Mouse (Mus musculus): Measurements from ENCODE around the gene Ndel1.
A peak's percentile ranks its signal among the peaks of the same experiment; 100 is the strongest.

DNA sequence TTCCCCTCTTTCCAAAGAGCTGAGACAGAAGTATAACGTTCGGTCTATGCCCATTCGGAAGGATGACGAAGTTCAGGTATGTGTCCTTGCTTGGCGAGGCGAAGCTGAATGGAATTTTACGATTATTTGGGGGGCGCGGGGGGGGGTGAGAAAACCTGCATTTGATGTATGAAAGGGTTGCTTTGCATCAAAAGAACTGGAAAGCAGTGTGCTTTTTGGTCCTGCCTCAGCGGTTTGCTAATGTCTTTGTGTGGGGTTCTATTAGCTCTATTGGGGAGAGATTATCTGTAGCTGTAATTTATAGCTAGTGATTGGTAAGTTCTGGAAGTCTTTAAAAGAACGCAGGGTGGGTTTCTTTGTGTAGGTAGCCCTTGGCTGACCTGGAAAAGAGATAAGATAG lies 30.7 kb upstream of the Ndel1 start:
- TF ChIP-seq USF2 (conservative IDR thresholded peaks at IDR 0.05; ENCODE audit: low read depth, low read length) (no peak), E2F4 (IDR thresholded peaks at IDR 0.05; ENCODE audit: insufficient replicate concordance, low read depth, low read length) (no peak), EP300 (IDR thresholded peaks at IDR 0.05; ENCODE audit: low read length) (no peak), POLR2AphosphoS2 (IDR thresholded peaks at IDR 0.05; ENCODE audit: low read depth, low read length) (0 out of 2 replicates have a peak, but pooled peaks have one; percentile 43), BHLHE40 (IDR thresholded peaks at IDR 0.05; ENCODE audit: low read depth, low read length) (no peak)
